Mouse (Mus musculus) frontal cortex, postnatal 25 days (tissue): ENCODE results near the gene Lars2.
A peak's percentile ranks its signal among the peaks of the same experiment; 100 is the strongest.
"Not testable (repeated sequence)": the region's sequence is repeated elsewhere in the genome, so short reads cannot be mapped to it uniquely, and the experiment has no call there.

Experiments used
- DNase-seq, 2 experiments: peaks; one replicate each; pipeline ENCODE4 v3.0.0; 2022; ENCODE audit warnings: low spot score in 2 of 2

Lars2 gene

DNA sequence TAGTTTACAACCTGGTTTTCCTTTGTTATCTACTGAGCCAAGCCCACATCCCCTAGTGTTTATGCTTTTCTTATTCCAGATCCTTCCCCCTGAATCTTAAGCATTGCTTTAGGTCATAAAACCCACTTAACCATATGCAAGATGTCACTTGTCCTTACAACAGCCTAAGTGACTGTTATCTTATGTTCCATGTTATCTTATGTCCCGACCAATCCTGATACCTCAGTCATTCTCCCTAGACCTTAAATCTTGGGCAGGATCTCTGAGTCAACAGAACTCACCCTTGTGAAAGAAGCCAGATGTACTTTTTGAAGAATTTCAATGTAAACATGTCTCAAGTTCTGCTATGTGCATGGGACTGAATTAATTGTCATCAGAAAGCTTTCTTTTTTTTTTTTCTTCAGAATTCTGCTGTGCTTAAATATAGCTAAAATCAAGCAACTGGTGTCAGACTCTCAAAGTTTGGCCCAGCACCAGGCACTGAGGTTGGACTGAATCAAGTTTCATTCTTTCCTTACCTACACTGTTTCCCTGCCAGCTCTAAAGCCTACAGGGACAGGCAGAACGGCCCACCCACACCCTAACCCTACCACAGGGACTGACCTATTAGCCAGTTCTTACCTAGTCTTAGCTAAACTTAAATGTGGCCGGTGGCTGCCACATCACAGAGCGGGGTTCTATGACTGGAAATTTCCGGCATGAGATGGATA lies 24.6 kb downstream of the Lars2 start:
- DNase-seq = no peak

- DNase-seq = no peak
Observed at GRCm38 (mm10) chr9:123394856-123395255, 28.1 kb downstream of the Lars2 start.

DNA sequence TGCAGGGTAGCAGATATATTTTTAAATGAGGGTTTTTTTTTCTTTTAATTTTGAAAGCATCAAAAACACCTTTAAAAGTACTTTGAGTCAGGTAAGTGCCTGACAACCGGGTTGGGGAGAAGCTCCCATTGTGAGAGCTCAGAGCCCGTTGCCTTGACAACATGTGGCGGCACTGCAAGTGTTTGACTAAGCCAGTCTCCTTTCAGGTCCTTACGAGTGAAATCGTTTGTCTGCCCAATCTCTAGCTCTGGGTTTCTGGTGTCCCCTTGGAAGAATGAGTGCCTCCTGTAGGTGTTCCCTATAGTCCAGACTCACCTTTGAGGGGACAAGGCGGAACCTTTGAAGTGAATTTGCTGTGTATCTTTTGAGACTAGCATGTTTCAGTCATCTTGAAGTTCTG lies 31.0 kb downstream of the Lars2 start:
- no peak for DNase-seq

- no peak for DNase-seq
Observed at GRCm38 (mm10) chr9:123402215-123402614, 35.5 kb downstream of the Lars2 start.

DNA sequence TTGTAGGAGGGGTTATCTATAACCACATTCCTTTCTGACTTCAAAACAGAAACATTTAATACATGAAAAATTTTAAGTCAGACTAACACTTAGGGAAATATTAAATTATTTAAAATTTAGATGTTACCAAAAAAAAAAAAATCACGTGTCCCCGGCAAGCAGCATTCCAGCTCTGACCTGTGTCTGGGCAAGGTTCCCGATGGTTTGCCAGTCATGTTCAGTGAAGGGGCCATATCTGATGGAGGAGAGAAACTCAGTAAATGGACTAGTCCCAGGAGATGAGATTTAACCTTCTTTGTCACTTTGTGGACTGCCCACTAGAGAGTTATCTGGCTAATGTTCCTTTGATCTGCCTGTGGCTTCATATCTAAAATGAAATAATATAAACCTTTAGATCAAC lies 36.3 kb downstream of the Lars2 start:
- no peak for DNase-seq

DNA sequence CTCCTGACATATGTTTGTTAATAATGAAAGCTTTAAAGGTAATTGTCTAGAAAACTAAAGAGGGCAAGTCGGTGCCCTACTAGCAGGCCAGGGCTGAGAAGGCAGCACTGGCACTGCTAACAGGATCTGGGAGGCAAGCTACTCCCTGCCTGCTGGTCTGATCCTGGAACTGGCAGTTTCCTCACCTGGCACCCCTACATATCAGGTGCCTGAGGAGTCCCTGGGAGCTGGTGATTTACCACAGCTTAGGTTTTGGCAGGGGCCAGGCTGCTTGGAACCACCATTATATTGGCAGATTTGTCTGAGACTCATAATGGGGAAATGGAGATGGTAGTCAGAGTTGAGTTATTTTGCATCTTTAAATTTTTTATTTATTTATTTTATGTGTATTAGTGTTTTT lies 38.5 kb downstream of the Lars2 start:
- DNase-seq = no peak

- DNase-seq = no peak
Observed at GRCm38 (mm10) chr9:123408771-123409170, 42.0 kb downstream of the Lars2 start.

GRCm38 (mm10) chr9:123429863-123430262 lies 63.1 kb downstream of the Lars2 start:
- DNase-seq = no peak

DNA sequence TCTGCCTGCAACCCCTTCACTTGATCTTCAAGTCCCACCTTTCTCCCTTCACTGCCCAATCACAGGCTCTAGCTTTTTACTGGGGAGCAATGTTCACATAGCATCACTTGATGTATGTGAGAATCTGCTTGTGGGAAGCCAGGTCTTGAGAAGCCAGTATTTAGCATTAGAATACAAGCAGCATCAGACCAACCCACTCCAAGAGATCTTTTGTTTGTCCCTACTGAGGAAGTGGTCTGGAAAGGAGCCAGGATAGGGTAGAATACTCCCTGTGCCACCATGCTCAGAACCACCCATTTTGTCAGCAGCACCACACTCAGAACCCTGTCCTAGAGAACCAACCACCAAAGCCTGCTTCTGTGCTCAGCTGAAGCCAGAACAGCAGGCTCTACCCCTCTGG lies 64.2 kb downstream of the Lars2 start:
- no peak for DNase-seq

- DNase-seq = peak in 1 of 2 experiments; percentile 23
Observed at GRCm38 (mm10) chr9:123438223-123438622, 71.5 kb downstream of the Lars2 start.

DNA sequence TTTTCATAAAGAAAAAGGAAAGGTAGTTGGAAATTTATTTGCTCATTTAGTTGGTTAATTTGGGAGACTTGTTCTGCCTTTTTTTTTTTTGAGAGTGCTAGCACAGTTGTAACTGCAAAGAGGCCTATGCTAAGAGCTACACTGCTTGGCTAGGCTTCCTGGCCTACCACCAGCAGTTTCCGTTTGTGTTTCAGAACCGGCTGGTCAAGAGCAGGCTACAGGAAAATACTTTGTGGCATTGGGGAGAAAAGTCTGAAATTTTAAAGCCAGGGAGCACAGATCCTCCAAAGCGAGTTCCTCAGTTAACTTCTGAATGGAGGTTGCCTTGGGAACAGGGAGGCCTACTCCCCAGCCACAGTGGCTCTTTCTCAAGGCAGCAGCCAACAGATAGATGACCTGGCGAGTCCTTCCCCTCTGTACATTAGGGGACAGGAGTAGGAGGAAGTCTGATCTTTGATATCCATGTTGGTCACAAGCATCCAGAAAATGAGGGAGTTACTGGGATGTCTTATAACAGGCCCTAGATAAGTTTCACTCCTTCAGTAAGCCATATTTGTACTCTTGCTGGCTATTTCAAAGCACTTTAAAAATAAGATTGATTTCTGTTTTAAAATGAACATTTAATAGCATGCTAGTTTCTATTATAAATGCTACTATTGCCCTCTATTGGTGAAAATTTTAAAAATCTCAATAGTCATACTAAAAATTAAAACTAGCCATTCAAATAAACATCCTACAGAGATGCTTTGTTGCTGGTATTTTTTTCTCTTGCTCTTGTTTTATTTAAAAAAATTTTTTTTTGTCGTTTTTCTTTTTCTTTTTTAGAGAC lies 73.7 kb downstream of the Lars2 start:
- DNase-seq = no peak

DNA sequence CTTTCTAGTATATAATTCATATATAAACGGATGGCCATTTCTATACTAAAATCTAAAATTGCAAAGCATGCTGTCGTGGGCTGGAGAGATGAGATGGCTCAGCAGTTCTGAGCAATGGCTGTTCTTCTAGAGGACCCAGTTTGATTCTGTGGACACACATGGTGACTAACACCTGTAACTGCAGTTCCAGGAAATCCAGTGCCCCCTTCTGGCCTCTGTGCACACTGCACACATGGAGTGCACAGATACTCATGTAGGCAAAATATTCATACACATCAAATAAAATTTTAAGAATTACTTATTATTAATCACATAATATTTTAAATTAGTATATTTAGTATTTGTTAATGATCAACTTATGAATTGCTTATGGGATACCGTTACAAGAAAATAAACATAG lies 80.4 kb downstream of the Lars2 start:
- not testable (repeated sequence) for DNase-seq

DNA sequence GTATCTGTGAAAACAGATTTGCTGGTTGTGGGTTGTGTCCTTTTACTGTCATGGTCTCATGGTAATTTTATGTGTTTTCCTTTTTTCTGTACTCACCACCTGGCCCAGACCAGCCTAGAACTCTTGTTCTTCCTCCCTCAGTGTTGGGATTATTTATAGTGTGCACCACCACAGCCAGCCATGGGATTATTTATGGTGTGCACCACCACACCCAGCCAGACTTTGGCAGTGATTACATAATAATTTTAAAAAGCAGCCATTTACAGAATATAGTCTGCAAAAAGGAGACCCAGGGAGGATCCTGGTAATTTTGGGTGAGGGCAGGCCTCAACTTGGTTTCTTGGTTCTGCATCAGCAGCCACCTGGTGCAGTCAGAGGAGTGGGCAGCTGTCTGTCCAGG lies 81.9 kb downstream of the Lars2 start:
- DNase-seq = no peak

DNA sequence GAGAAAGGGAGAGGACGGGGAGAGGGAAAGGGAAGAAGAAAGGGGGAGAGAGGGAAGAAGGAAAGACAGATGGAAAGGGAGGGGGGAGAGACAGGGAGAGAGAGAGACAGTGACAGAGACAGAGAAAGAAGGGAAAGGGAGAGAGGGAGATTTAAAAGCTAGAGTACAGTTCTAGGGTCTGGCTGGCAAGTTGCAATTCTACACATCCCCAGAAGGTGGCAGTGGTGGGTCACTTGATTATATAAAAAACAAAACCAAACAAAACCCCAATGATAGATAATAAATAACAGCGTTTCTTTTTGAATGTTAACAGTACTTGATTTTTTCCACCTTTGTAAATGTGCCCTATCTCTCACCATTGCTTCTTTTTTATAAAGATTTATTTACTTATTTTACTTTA lies 83.4 kb downstream of the Lars2 start:
- peak in 1 of 2 experiments; percentile 41 for DNase-seq

DNA sequence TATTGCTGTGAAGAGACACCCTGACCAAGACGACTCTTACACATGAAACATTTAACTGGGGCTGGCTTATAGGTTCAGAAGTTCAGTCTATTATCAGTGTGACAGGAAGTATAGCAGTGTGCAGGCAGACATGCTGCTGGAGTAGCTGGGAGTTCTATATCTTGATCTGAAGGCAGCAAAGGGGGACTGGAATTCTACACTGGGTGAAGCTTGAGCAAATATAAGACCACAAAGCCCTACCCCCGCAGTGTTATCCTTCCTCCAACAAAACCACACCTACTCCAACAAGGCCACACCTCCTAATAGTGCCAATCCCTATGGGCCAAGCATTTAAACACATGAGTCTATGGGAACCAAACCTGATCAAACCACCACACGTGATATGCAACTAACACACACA lies 85.0 kb downstream of the Lars2 start:
- DNase-seq = no peak

DNA sequence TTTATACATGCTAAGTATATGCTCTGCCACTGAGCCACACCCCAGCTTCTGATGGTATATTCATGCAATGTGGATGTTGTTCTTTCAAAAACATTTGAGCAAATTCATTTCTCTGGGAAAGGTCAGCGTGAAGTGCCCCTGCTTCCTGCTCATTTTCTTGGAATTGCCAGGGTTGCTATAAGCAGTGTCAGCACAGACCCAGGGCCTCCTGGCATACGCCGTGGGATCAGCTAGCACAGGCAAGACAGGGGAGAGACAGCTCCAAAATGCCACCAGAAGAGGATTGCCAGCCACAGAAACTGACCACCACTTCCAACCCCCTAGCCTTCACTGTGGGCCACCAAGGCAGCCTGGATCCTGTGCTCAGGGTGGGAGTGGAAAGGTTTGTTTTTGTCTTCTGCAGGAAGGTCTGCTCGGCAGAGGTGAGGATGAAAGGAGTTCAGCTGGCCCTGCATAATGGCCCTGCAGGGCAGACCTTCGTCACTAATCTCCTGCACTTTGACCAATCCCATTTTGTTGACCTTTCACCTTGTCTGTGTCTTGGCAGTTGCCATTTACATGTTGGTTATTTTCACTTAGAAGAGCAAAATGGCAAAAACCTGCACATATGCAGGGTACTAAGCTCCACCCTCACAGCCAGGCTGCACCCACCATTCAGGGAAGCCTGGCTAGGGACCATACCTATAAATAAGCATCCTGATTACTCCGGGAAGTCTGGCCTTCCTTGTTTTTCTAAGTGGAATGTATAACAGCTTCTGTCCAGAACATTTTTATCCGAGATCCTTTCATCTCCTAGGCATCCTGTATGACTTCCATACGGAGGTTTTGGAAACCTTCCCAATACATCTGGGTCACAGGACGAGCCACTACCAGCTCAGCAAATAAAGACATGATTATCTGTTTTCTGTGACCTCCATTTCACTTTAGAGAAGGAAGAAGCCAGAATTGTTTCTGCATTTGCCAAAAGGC lies 90.2 kb downstream of the Lars2 start:
- DNase-seq = no peak

- no peak for DNase-seq
Observed at GRCm38 (mm10) chr9:123457603-123458002, 90.9 kb downstream of the Lars2 start.

DNA sequence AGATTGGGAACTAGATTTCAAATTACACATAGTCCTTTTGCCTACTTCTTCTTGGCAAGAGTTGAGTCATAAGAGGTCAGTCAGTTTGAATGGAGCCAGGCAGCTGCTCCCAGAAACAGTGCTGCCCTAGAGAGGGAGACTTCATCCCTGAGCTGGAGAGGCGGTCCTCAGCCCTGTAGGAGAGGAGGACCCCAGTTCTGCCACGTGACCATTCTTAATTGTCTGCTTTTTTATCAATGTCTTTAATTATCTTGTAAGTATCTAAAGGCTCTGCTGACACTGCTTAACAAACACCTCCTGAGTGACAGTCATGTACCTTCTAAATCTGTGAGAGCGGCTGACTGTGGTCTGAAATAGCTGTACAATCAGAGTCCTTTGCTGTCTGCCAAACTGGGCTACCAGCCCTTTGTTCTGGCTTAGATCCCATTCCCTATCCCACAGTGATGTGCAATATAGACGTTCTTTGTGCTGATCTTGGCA lies 100.5 kb downstream of the Lars2 start:
- no peak for DNase-seq

- DNase-seq = no peak
Observed at GRCm38 (mm10) chr9:123468406-123469085, 101.8 kb downstream of the Lars2 start.

- DNase-seq = no peak
Observed at GRCm38 (mm10) chr9:123469087-123469486, 102.4 kb downstream of the Lars2 start.

- no peak for DNase-seq
Observed at GRCm38 (mm10) chr9:123473377-123473776, 106.7 kb downstream of the Lars2 start.
